Mouse (Mus musculus) right cerebral cortex, adult 18-20 months (tissue): ENCODE measurements at regions not wholly inside any gene's neighbourhood (a gene's known extent, or its start where the extent isn't known, plus 50 kb on each side); places are given as distances from the start of the nearest gene placed in this dataset.
A peak's percentile ranks its signal among the peaks of the same experiment; 100 is the strongest.

Source experiments
- DNase-seq: peaks from one replicate; pipeline ENCODE4 v3.0.0; 2022; ENCODE audit warnings: mixed read lengths

DNA sequence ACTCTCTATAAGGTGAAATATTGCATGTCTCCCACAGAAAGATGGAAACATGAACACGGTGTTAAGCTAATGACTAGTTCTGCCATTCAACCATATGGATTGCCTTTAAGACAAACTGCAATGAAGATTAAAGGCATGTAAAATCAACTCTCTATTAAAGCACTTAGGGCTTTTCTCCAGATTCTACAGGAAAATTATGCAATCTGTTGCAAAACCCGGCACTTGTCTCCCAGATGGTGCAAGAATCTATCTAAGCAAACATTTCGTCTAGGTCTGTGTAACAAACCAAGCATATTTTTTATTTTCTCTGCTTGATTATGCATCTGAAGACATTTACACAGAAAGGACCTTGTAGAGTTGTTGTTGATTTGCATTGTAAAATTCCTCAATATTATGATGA is 1682.9 kb downstream of the Cdh8 start:
- peak; percentile 2 for DNase-seq

DNA sequence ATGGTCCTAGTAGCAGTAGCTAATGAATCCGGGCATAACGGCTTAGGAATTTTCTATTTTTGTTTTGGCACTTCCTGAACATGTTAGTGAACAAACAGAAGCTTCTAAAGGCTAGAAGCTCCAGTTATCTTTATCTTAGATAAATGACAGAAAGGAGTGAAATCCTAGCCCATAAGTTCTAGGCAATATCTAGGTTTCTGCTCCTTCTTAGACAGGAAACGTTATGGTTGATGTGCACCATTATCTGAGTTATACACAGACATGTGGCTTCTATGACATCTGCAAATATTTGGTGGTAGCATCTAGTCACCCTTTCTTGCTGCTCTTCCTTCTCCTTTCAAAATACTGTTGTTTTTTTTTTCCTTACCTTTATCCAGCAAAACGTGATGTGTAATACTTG is 1693.6 kb downstream of the Cdh8 start:
- no peak for DNase-seq

DNA sequence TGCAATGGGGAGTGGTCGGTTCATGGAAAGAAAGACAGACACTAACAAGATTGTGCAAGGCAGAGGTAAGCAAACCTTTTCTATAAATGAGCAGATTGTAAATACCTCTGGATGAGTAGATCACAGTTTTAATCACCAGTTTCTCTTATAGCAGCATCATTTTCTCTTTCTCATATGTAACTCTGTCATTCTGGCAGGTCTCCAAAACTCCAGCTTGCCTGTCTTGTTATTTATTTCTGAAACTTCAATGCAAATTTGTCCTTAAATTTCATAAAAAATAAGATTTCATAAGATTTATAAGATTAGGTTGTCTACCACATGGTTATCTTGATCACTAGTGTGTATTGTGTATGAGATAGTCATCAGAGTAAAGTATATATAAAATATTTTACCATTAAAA is 1714.6 kb downstream of the Cdh8 start:
- DNase-seq: no peak

- DNase-seq: no peak
Measured at GRCm38 (mm10) chr8:97664404-97664803, 1751.9 kb downstream of the Cdh8 start.

- DNase-seq: no peak
Measured at GRCm38 (mm10) chr8:97662144-97662543, 1754.1 kb downstream of the Cdh8 start.

DNA sequence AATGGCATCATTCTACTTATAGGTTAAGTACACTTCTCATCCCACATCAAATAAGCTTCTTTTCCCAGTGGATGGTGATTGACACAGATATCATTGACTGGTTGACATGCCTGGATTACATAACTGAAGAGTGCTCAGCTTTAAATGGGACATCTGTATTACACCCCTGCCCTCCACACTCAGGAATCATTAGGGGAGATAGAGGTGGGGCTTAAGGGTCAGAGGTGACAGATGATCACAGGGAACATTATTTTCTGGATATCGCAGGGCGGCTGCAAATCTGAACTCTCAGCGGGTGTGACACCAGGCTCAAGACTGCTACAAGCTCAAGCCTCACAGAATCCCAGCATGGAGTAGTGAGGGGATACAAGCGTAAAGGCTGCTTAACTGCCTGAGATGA is 1763.5 kb upstream of the Got2 start:
- DNase-seq: no peak

DNA sequence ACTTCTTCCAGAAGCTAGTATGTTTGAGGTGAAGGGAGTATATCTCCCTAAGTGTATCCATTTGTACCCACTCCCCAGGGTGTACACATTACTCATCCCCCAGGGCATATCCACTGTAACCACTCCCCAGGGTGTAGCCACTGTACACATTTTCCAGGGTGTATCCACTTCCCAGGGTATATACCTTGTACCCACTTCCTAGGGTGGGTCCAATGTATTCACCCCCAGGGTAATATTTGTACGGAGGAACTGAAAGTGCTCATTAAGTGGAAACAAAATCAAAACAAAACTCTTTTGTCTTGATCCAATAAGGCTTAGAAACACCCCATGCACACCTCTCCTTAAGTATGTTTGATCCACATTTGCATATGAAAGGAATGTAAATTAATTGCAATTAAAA is 1744.6 kb upstream of the Got2 start:
- no peak for DNase-seq
